Mouse (Mus musculus) kidney, adult 2 months (tissue): ENCODE results near the gene Zfp341. TPM values are rescaled to one million over a fixed set of nuclear protein-coding genes. Genes with fewer than 3 reads are reported as not detected.
A peak's percentile ranks its signal among the peaks of the same experiment; 100 is the strongest.

Experiments used
- DNase-seq: peaks from one replicate; pipeline ENCODE4 v3.0.0; 2021
- H3K27ac ChIP-seq: fragments of 200-500 bp; 2 replicates; pipeline ENCODE4 v1.5.1; 2012; ENCODE audit warnings: low read depth, low read length, control low read depth, inconsistent platforms; ENCODE audit not compliant: insufficient read depth
- H3K27me3 ChIP-seq: fragments of 200-500 bp; replicated peaks from 2 replicates; pipeline ENCODE4 v1.6.1; 2012; ENCODE audit warnings: mild to moderate bottlenecking, moderate library complexity, low read length, inconsistent platforms; ENCODE audit not compliant: control insufficient read depth, insufficient read depth
- H3K36me3 ChIP-seq: fragments of 200-500 bp; 2 replicates; pipeline ENCODE4 v1.6.1; 2012; ENCODE audit warnings: mild to moderate bottlenecking, moderate library complexity, low read length, inconsistent platforms; ENCODE audit not compliant: control insufficient read depth, insufficient read depth
- H3K4me1 ChIP-seq: fragments of 200-500 bp; 2 replicates; pipeline ENCODE4 v1.6.1; 2011; ENCODE audit warnings: low read length; ENCODE audit not compliant: control insufficient read depth, insufficient read depth
- H3K4me3 ChIP-seq: fragments of 200-500 bp; 2 replicates; pipeline ENCODE4 v1.5.1; 2011; ENCODE audit warnings: mild to moderate bottlenecking, low read depth, low read length, control low read depth; ENCODE audit not compliant: insufficient read depth
- CTCF ChIP-seq: fragments of 200-500 bp; conservative IDR thresholded peaks from 2 replicates; pipeline ENCODE4 v1.5.1; 2011; ENCODE audit warnings: low read depth, mild to moderate bottlenecking, control low read depth, low read length, moderate library complexity, mixed read lengths; ENCODE audit not compliant: insufficient read depth, insufficient read length
- POLR2A ChIP-seq: fragments of 200-500 bp; IDR thresholded peaks from one replicate; pipeline ENCODE4 v1.6.1; 2011; ENCODE audit warnings: low read depth, low read length, control low read depth
- WGBS: fragments of 180-500 bp; shearing (Covaris S2); methylation state at CpG from one replicate; pipeline ENCODE4 v1.1.7; 2018; 5-methylcytosine and 5-hydroxymethylcytosine counted together
- polyA plus RNA-seq: library from polyadenylated mRNA; depleted of rRNA; stranded (reverse); fragments of >200 nt; gene quantifications from 2 replicates; pipeline ENCODE4 v1.2.3, GENCODE M21; 2012

The Zfp341 gene
- polyA plus RNA-seq, 1 experiment = 4.9 TPM

- H3K4me1 ChIP-seq = no peaks in the 10 kb centered on the region
- DNase-seq = no peak
- no peaks in the 10 kb centered on the region for H3K27me3 ChIP-seq
- 95% methylated on average over 2 of the region's 2 CpGs for WGBS
- no peak overlapping the region for H3K4me3 ChIP-seq
- H3K36me3 ChIP-seq = no peaks in the 10 kb centered on the region
- no peak overlapping the region for H3K27ac ChIP-seq
- TF ChIP-seq CTCF (no peak), POLR2A (no peak)
Measured at GRCm38 (mm10) chr2:154635826-154636225, 22.7 kb downstream of the Zfp341 start.

- Histone ChIP-seq H3K4me1 (no peaks in the 10 kb centered on the region), H3K36me3 (no peaks in the 10 kb centered on the region), H3K27ac (no peak overlapping the region), H3K27me3 (no peaks in the 10 kb centered on the region), H3K4me3 (no peak overlapping the region)
- no peak for DNase-seq
- TF ChIP-seq CTCF (no peak), POLR2A (no peak)
- WGBS = 93% methylated on average over 3 of the region's 3 CpGs
Measured at GRCm38 (mm10) chr2:154638521-154638920, 25.4 kb downstream of the Zfp341 start.

GRCm38 (mm10) chr2:154639115-154639514 is 26.0 kb downstream of the Zfp341 start:
- 80% methylated on average over 4 of the region's 4 CpGs for WGBS
- H3K27ac ChIP-seq = no peak overlapping the region

GRCm38 (mm10) chr2:154641176-154641575 is 28.1 kb downstream of the Zfp341 start:
- no peaks in the 10 kb centered on the region for H3K27me3 ChIP-seq
- 83% methylated on average over 8 of the region's 8 CpGs for WGBS
- no peaks in the 10 kb centered on the region for H3K36me3 ChIP-seq
- DNase-seq = no peak
- no peak overlapping the region for H3K4me3 ChIP-seq
- H3K27ac ChIP-seq = no peak overlapping the region
- TF ChIP-seq POLR2A (no peak), CTCF (no peak)
- H3K4me1 ChIP-seq = no peaks in the 10 kb centered on the region

More at GRCm38 (mm10) chr2:154639115-154639514, 26.0 kb downstream of the Zfp341 start:
- no peaks in the 10 kb centered on the region for H3K27me3 ChIP-seq
- no peaks in the 10 kb centered on the region for H3K36me3 ChIP-seq
- H3K4me3 ChIP-seq = no peak overlapping the region
- H3K4me1 ChIP-seq = no peaks in the 10 kb centered on the region
- DNase-seq = no peak
- no peak for TF ChIP-seq POLR2A
- no peak for TF ChIP-seq CTCF

GRCm38 (mm10) chr2:154642005-154642459 is 28.9 kb downstream of the Zfp341 start:
- no peak overlapping the region for H3K4me3 ChIP-seq
- H3K4me1 ChIP-seq = no peaks in the 10 kb centered on the region
- TF ChIP-seq CTCF (no peak), POLR2A (no peak)
- no peaks in the 10 kb centered on the region for H3K36me3 ChIP-seq
- no peaks in the 10 kb centered on the region for H3K27me3 ChIP-seq
- WGBS = 65% methylated on average over 9 of the region's 9 CpGs
- peak; percentile 33 for DNase-seq
- peak overlapping the region; percentile 53; the same call in 1 of the 2 replicates for H3K27ac ChIP-seq

GRCm38 (mm10) chr2:154642712-154643385 is 29.8 kb downstream of the Zfp341 start:
- Histone ChIP-seq H3K4me3 (no peak overlapping the region), H3K27me3 (no peaks in the 10 kb centered on the region), H3K4me1 (no peaks in the 10 kb centered on the region), H3K27ac (no peak overlapping the region; the same call in 1 of the 2 replicates), H3K36me3 (no peaks in the 10 kb centered on the region)
- DNase-seq = no peak
- 65% methylated on average over 6 of the region's 6 CpGs for WGBS
- TF ChIP-seq CTCF = no peak
- TF ChIP-seq POLR2A = no peak

- peak; percentile 36 for DNase-seq
- Histone ChIP-seq H3K27me3 (no peaks in the 10 kb centered on the region), H3K4me3 (no peak overlapping the region), H3K4me1 (peaks cover 7% of the 10 kb centered on the region; the same call in 1 of the 2 replicates), H3K27ac (no peak overlapping the region), H3K36me3 (no peaks in the 10 kb centered on the region)
- WGBS = 81% methylated on average over 5 of the region's 5 CpGs
- TF ChIP-seq POLR2A (no peak), CTCF (peak; percentile 44)
Measured at GRCm38 (mm10) chr2:154646634-154647033, 33.5 kb downstream of the Zfp341 start.
